ENCODE assay signal across 10 mouse cellular contexts in genomic region chr7:130654562-130654961, GRCm38 (mm10).
DNase-seq lines count a peak whose midpoint lies in the region; ATAC-seq and TF ChIP-seq lines count a peak whose summit lies in the region.
"Had no signal": no experiment of that assay in that cellular context is flagged by ENCODE, and none has a peak within 500 bp of the region (broad histone marks: within the 10 kb centered on the region; RNA-seq: fewer than 3 reads in every experiment).

No protein-coding gene starts in this region.

- no peaks in the 10 kb centered on the region for H3K27me3 ChIP-seq in heart, adult 2 months (ENCODE audit: control insufficient read depth, insufficient read depth, low read length)
- no peaks in the 10 kb centered on the region for H3K27me3 ChIP-seq in lung, embryonic 15.5 days
- no peaks in the 10 kb centered on the region for H3K27me3 ChIP-seq in thymus, adult 2 months (ENCODE audit: control insufficient read depth, insufficient read depth, low read length)
- H3K27me3 ChIP-seq: forebrain, embryonic 13.5 days had no signal

- peak; percentile 34; the same call in 1 of the 2 replicates for ATAC-seq in frontal cortex, adult (ENCODE audit: low TSS enrichment)
- ATAC-seq in lung, embryonic 15.5 days (ENCODE audit: borderline replicate concordance, extremely low read depth, low FRiP score, low TSS enrichment): no peak
- no peak for ATAC-seq in CD4-positive, CD25-positive, alpha-beta regulatory T cell, adult 4 months
- ATAC-seq: forebrain, embryonic 13.5 days had no signal

- peak; percentile 15; the same call in 1 of the 2 replicates for TF ChIP-seq CTCF in heart, adult 2 months (IDR thresholded peaks at IDR 0.05)
- no peak for TF ChIP-seq CTCF in thymus, adult 2 months (IDR thresholded peaks at IDR 0.05; ENCODE audit: borderline replicate concordance, control insufficient read depth, extremely low read depth, insufficient read depth, low read length, poor library complexity)

- peaks cover 55% of the 10 kb centered on the region for H3K4me1 ChIP-seq in heart, adult 2 months (ENCODE audit: control insufficient read depth, insufficient read depth, low read length)
- peaks cover 38% of the 10 kb centered on the region for H3K4me1 ChIP-seq in lung, embryonic 15.5 days
- peaks cover 6% of the 10 kb centered on the region for H3K4me1 ChIP-seq in thymus, adult 2 months (replicated peaks; ENCODE audit: control insufficient read depth, insufficient read depth, low read length)

- H3K27ac ChIP-seq in heart, adult 2 months: peak overlapping the region; percentile 81
- H3K27ac ChIP-seq in lung, embryonic 15.5 days: 0 out of 2 replicates have a peak overlapping the region, but pooled peaks have one; percentile 21
- H3K27ac ChIP-seq in thymus, adult 2 months (ENCODE audit: control insufficient read depth, insufficient read depth, low read length): no peak overlapping the region
- H3K27ac ChIP-seq: forebrain, embryonic 13.5 days had no signal

- no peak overlapping the region for H3K9ac ChIP-seq in heart, adult 2 months (ENCODE audit: low read depth, low read length)
- no peak overlapping the region for H3K9ac ChIP-seq in lung, embryonic 15.5 days
- H3K9ac ChIP-seq: forebrain, embryonic 13.5 days had no signal

- no peak; the same call in 1 of the 2 replicates for TF ChIP-seq POLR2A in heart, adult 2 months (IDR thresholded peaks at IDR 0.05; ENCODE audit: insufficient read depth, low read depth, low read length)
- no peak for TF ChIP-seq POLR2A in thymus, adult 2 months (IDR thresholded peaks at IDR 0.05; ENCODE audit: control insufficient read depth, extremely low read depth, insufficient read depth, low read length, poor library complexity)

- DNase-seq in frontal cortex, postnatal 10 days (ENCODE audit: low spot score in 2 of 2): no peak
- peak; percentile 64 to 77 for DNase-seq in heart, adult 2 months
- DNase-seq in kidney, adult 11 months: peak; percentile 68
- DNase-seq in thymus, adult 2 months: no peak
- no peak for DNase-seq in layer of hippocampus, postnatal 14 days (ENCODE audit: low spot score in 2 of 2)
- DNase-seq: cerebellum, postnatal 10 days had no signal

- no peak overlapping the region for H3K4me2 ChIP-seq in lung, embryonic 15.5 days
- H3K4me2 ChIP-seq: forebrain, embryonic 13.5 days had no signal

- H3K36me3 ChIP-seq in heart, adult 2 months (ENCODE audit: control insufficient read depth, insufficient read depth, low read length): peaks cover 40% of the 10 kb centered on the region
- H3K36me3 ChIP-seq in lung, embryonic 15.5 days: no peaks in the 10 kb centered on the region
- H3K36me3 ChIP-seq in thymus, adult 2 months (ENCODE audit: control insufficient read depth, insufficient read depth, low read length): no peaks in the 10 kb centered on the region

- WGBS in heart, adult 2 months: 21% methylated on average over 2 of the region's 2 CpGs
- WGBS in lung, embryonic 15.5 days: 27% methylated on average over 2 of the region's 2 CpGs
- 81% methylated on average over 2 of the region's 2 CpGs for WGBS in thymus, adult 2 months

- no peak overlapping the region for H3K4me3 ChIP-seq in heart, adult 2 months
- H3K4me3 ChIP-seq in lung, embryonic 15.5 days: no peak overlapping the region
- H3K4me3 ChIP-seq in thymus, adult 2 months (ENCODE audit: control insufficient read depth, insufficient read depth, low read length): no peak overlapping the region
- H3K4me3 ChIP-seq: forebrain, embryonic 13.5 days had no signal

- intact Hi-C loops in heart, adult 2 months (cut with DNase I): no loop called here

- no peak; the same call in 1 of the 2 replicates for TF ChIP-seq EP300 in heart, adult 2 months (IDR thresholded peaks at IDR 0.05; ENCODE audit: insufficient read depth, low read depth, low read length)

- no peaks in the 10 kb centered on the region for H3K9me3 ChIP-seq in lung, embryonic 15.5 days
- H3K9me3 ChIP-seq: forebrain, embryonic 13.5 days had no signal

- peaks cover 5% of the 10 kb centered on the region for H3K79me2 ChIP-seq in heart, adult 2 months (replicated peaks; ENCODE audit: control insufficient read depth, insufficient read depth, low read length)

Comparison
In these comparisons a context has a peak if more than half of its experiments do, and no peak if none do; other contexts are left out.
1. DNase-seq: peak in heart, adult 2 months (2 of 2) and kidney, adult 11 months (single experiment); none in frontal cortex, postnatal 10 days (0 of 2), thymus, adult 2 months (single experiment) and layer of hippocampus, postnatal 14 days (0 of 2).